Mouse (Mus musculus): ENCODE measurements around the gene Irgm2.

DNA sequence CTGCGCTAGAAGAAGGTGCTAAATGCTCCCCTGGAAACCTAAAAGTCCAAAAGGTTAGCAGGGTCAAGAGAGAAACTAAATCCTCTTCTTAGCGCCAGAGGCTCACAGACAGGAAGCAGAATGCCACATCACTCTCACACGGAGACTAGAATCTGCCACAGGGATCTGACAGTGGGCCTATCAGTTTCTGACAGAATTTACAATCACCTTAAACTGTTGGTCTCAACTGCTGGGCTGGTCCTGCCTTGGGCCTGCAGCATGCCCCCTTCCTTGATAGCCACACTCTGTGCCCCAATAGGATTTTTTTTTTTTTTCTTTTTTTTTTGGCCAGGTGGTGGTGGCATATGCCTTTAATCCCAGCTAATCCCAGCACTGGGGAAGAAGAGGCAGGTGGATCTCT, 42.5 kb upstream of the Irgm2 start:
- TF ChIP-seq CTCF (IDR thresholded peaks at IDR 0.05) (no peak), EP300 (IDR thresholded peaks at IDR 0.05) (no peak)
